Mouse (Mus musculus) C2C12 (cell line): ENCODE data around the gene Tmem106c.

ENCODE experiments used
- CTCF ChIP-seq: IDR thresholded peaks from one replicate; pipeline ENCODE4 v1.5.1; 2011; ENCODE audit not compliant: control insufficient read depth, insufficient read depth, insufficient read length
- FOSL1 ChIP-seq: IDR thresholded peaks from one replicate; pipeline ENCODE4 v1.8.0; 2011; ENCODE audit warnings: mild to moderate bottlenecking, low read length; ENCODE audit not compliant: poor library complexity, insufficient read depth, severe bottlenecking
- MYOD1 ChIP-seq: IDR thresholded peaks from one replicate; pipeline ENCODE4 v1.6.1; 2011; ENCODE audit warnings: low read depth; ENCODE audit not compliant: control insufficient read depth, insufficient read length
- MYOG ChIP-seq: IDR thresholded peaks from one replicate; pipeline ENCODE4 v1.6.1; 2011; ENCODE audit not compliant: control insufficient read depth, insufficient read length; ENCODE audit errors: extremely low read depth

DNA sequence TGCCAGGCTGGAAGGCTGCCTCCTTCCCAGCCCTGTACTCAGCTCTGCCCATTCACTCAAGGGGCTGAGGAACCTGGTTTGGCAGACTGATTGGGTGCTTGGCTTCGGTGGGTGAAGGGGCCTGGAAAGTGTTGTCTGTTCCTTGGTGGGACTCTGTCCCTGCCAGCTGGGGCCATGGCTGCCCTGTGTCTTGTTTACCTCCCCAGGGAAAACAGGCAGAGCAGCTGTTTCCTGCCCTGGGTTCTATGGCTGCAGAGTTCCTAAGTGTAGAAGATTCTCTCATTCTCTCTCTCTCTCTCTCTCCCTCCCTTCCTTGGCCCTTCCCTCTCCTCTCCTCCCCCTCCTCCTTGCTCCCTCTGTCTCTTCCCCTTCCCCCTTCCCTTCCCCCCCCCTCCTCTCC is 8.7 kb upstream of the Tmem106c start:
- no peak for TF ChIP-seq MYOD1
- no peak for TF ChIP-seq CTCF
- TF ChIP-seq FOSL1, result no peak
- no peak for TF ChIP-seq MYOG
